Mouse (Mus musculus) lung, postnatal 14 days (tissue): ENCODE measurements around the gene Stag1.

Source experiments
- DNase-seq: peaks from one replicate; pipeline ENCODE4 v3.0.0; 2021

Stag1 gene

GRCm38 (mm10) chr9:100597546-100597945, at the start of gene Stag1:
Gene Stag1 (plus strand): TSS chr9:100597798.
- no peak for DNase-seq

- peak; percentile 28 for DNase-seq
Observed at GRCm38 (mm10) chr9:100548313-100548712, 49.3 kb upstream of the Stag1 start.

GRCm38 (mm10) chr9:100555686-100556085, 41.9 kb upstream of the Stag1 start:
- no peak for DNase-seq

GRCm38 (mm10) chr9:100558023-100558573, 39.5 kb upstream of the Stag1 start:
- DNase-seq = no peak

GRCm38 (mm10) chr9:100558991-100559390, 38.6 kb upstream of the Stag1 start:
- DNase-seq = no peak

- no peak for DNase-seq
Observed at GRCm38 (mm10) chr9:100560251-100560890, 37.2 kb upstream of the Stag1 start.

GRCm38 (mm10) chr9:100569798-100570625, 27.6 kb upstream of the Stag1 start:
- peak; percentile 61 for DNase-seq

- peak; percentile 45 for DNase-seq
Observed at GRCm38 (mm10) chr9:100570626-100571233, 26.9 kb upstream of the Stag1 start, which contains the start of gene Slc35g2. Gene Slc35g2 (minus strand): TSS chr9:100571090.

- DNase-seq = no peak
Observed at GRCm38 (mm10) chr9:100571511-100571910, 26.1 kb upstream of the Stag1 start.

GRCm38 (mm10) chr9:100573300-100573699, 24.3 kb upstream of the Stag1 start:
- peak; percentile 21 for DNase-seq

GRCm38 (mm10) chr9:100573942-100574341, 23.7 kb upstream of the Stag1 start:
- DNase-seq = no peak

- no peak for DNase-seq
Observed at GRCm38 (mm10) chr9:100580196-100580740, 17.3 kb upstream of the Stag1 start.

- DNase-seq = no peak
Observed at GRCm38 (mm10) chr9:100581543-100582492, 15.8 kb upstream of the Stag1 start.

GRCm38 (mm10) chr9:100582883-100583575, 14.6 kb upstream of the Stag1 start:
- no peak for DNase-seq

GRCm38 (mm10) chr9:100584031-100584430, 13.6 kb upstream of the Stag1 start:
- DNase-seq = no peak

GRCm38 (mm10) chr9:100590462-100590861, 7.1 kb upstream of the Stag1 start:
- DNase-seq = no peak

GRCm38 (mm10) chr9:100596317-100596716, 1.3 kb upstream of the Stag1 start:
- DNase-seq = no peak

GRCm38 (mm10) chr9:100599761-100600328, 2.2 kb downstream of the Stag1 start:
- no peak for DNase-seq

- peak; percentile 7 for DNase-seq
Observed at GRCm38 (mm10) chr9:100602130-100602529, 4.5 kb downstream of the Stag1 start.

GRCm38 (mm10) chr9:100603156-100603555, 5.6 kb downstream of the Stag1 start:
- DNase-seq = no peak

GRCm38 (mm10) chr9:100605522-100605921, 7.9 kb downstream of the Stag1 start:
- no peak for DNase-seq
